Mouse (Mus musculus): Measurements from ENCODE around the gene Rnh1. TPM values are rescaled to one million over a fixed set of nuclear protein-coding genes. Genes with fewer than 3 reads are reported as not detected.

Gene Rnh1
- polyA plus RNA-seq, 1 experiment: 48.5 TPM

GRCm38 (mm10) chr7:141121051-141121531, 51.6 kb downstream of the Rnh1 start:
- Histone ChIP-seq H3K9me3 (replicated peaks; ENCODE audit: control insufficient read depth, insufficient read depth, low read length, poor library complexity, severe bottlenecking) (no peaks in the 10 kb centered on the region), H3K27ac (ENCODE audit: insufficient read depth, low read length) (peak overlapping the region; percentile 29), H3K9ac (ENCODE audit: low read depth, poor library complexity, severe bottlenecking) (no peak overlapping the region), H3K27me3 (ENCODE audit: control insufficient read depth, insufficient read depth, low read length, poor library complexity, severe bottlenecking) (no peaks in the 10 kb centered on the region), H3K36me3 (ENCODE audit: control insufficient read depth, insufficient read depth, low read length, poor library complexity, severe bottlenecking) (no peaks in the 10 kb centered on the region), H3K4me1 (ENCODE audit: control insufficient read depth, insufficient read depth, low read length) (no peaks in the 10 kb centered on the region), H3K4me3 (ENCODE audit: low read depth, low read length) (no peak overlapping the region)
- peak; percentile 52 for TF ChIP-seq CTCF (IDR thresholded peaks at IDR 0.05; ENCODE audit: low read depth, low read length)
- TF ChIP-seq EP300 (IDR thresholded peaks at IDR 0.05; ENCODE audit: insufficient read depth, low read depth, low read length): no peak
- TF ChIP-seq POLR2A (IDR thresholded peaks at IDR 0.05; ENCODE audit: insufficient read depth, low read length): no peak

- Histone ChIP-seq H3K27me3 (ENCODE audit: control insufficient read depth, insufficient read depth, low read length, poor library complexity, severe bottlenecking) (no peaks in the 10 kb centered on the region), H3K4me1 (ENCODE audit: control insufficient read depth, insufficient read depth, low read length) (no peaks in the 10 kb centered on the region), H3K36me3 (ENCODE audit: control insufficient read depth, insufficient read depth, low read length, poor library complexity, severe bottlenecking) (no peaks in the 10 kb centered on the region), H3K27ac (ENCODE audit: insufficient read depth, low read length) (peak overlapping the region; percentile 29; the same call in 1 of the 2 replicates), H3K9me3 (replicated peaks; ENCODE audit: control insufficient read depth, insufficient read depth, low read length, poor library complexity, severe bottlenecking) (no peaks in the 10 kb centered on the region), H3K9ac (ENCODE audit: low read depth, poor library complexity, severe bottlenecking) (no peak overlapping the region), H3K4me3 (ENCODE audit: low read depth, low read length) (no peak overlapping the region)
- TF ChIP-seq EP300 (IDR thresholded peaks at IDR 0.05; ENCODE audit: insufficient read depth, low read depth, low read length) (no peak), POLR2A (IDR thresholded peaks at IDR 0.05; ENCODE audit: insufficient read depth, low read length) (no peak), CTCF (IDR thresholded peaks at IDR 0.05; ENCODE audit: low read depth, low read length) (no peak)
Observed at GRCm38 (mm10) chr7:141120605-141121004, 52.1 kb downstream of the Rnh1 start.

- no peak overlapping the region for H3K27ac ChIP-seq (ENCODE audit: insufficient read depth, low read length)
Observed at GRCm38 (mm10) chr7:141119487-141119886, 53.2 kb downstream of the Rnh1 start.

GRCm38 (mm10) chr7:141117636-141118035, 55.0 kb downstream of the Rnh1 start, which contains the start of gene Ano9:
Gene Ano9, minus strand, starts transcription at chr7:141117806.
- H3K9ac ChIP-seq (ENCODE audit: low read depth, poor library complexity, severe bottlenecking): peak within 1 kb of the TSS; percentile 19
- no peak within 1 kb of the TSS for H3K27ac ChIP-seq (ENCODE audit: insufficient read depth, low read length)
- H3K4me3 ChIP-seq (ENCODE audit: low read depth, low read length): peak within 1 kb of the TSS; percentile 70
- TF ChIP-seq POLR2A (IDR thresholded peaks at IDR 0.05; ENCODE audit: insufficient read depth, low read length) (no peak), EP300 (IDR thresholded peaks at IDR 0.05; ENCODE audit: insufficient read depth, low read depth, low read length) (no peak), CTCF (IDR thresholded peaks at IDR 0.05; ENCODE audit: low read depth, low read length) (no peak)
- no peaks in the 10 kb centered on the region for H3K9me3 ChIP-seq (replicated peaks; ENCODE audit: control insufficient read depth, insufficient read depth, low read length, poor library complexity, severe bottlenecking)
- no peaks in the 10 kb centered on the region for H3K27me3 ChIP-seq (ENCODE audit: control insufficient read depth, insufficient read depth, low read length, poor library complexity, severe bottlenecking)
- no peaks in the 10 kb centered on the region for H3K4me1 ChIP-seq (ENCODE audit: control insufficient read depth, insufficient read depth, low read length)
- H3K36me3 ChIP-seq (ENCODE audit: control insufficient read depth, insufficient read depth, low read length, poor library complexity, severe bottlenecking): no peaks in the 10 kb centered on the region

More at GRCm38 (mm10) chr7:141119487-141119886, 53.2 kb downstream of the Rnh1 start:
- TF ChIP-seq EP300 (IDR thresholded peaks at IDR 0.05; ENCODE audit: insufficient read depth, low read depth, low read length): no peak
- TF ChIP-seq POLR2A (IDR thresholded peaks at IDR 0.05; ENCODE audit: insufficient read depth, low read length): no peak
- TF ChIP-seq CTCF (IDR thresholded peaks at IDR 0.05; ENCODE audit: low read depth, low read length): no peak
- no peaks in the 10 kb centered on the region for H3K4me1 ChIP-seq (ENCODE audit: control insufficient read depth, insufficient read depth, low read length)
- H3K9ac ChIP-seq (ENCODE audit: low read depth, poor library complexity, severe bottlenecking): no peak overlapping the region
- no peaks in the 10 kb centered on the region for H3K36me3 ChIP-seq (ENCODE audit: control insufficient read depth, insufficient read depth, low read length, poor library complexity, severe bottlenecking)
- no peaks in the 10 kb centered on the region for H3K9me3 ChIP-seq (replicated peaks; ENCODE audit: control insufficient read depth, insufficient read depth, low read length, poor library complexity, severe bottlenecking)
- H3K27me3 ChIP-seq (ENCODE audit: control insufficient read depth, insufficient read depth, low read length, poor library complexity, severe bottlenecking): no peaks in the 10 kb centered on the region
- no peak overlapping the region for H3K4me3 ChIP-seq (ENCODE audit: low read depth, low read length)

- TF ChIP-seq CTCF (IDR thresholded peaks at IDR 0.05; ENCODE audit: low read depth, low read length) (no peak), POLR2A (IDR thresholded peaks at IDR 0.05; ENCODE audit: insufficient read depth, low read length) (no peak), EP300 (IDR thresholded peaks at IDR 0.05; ENCODE audit: insufficient read depth, low read depth, low read length) (no peak)
- H3K4me1 ChIP-seq (ENCODE audit: control insufficient read depth, insufficient read depth, low read length): no peaks in the 10 kb centered on the region
- H3K27ac ChIP-seq (ENCODE audit: insufficient read depth, low read length): no peak overlapping the region
- H3K4me3 ChIP-seq (ENCODE audit: low read depth, low read length): no peak overlapping the region
- H3K9me3 ChIP-seq (replicated peaks; ENCODE audit: control insufficient read depth, insufficient read depth, low read length, poor library complexity, severe bottlenecking): no peaks in the 10 kb centered on the region
- no peaks in the 10 kb centered on the region for H3K27me3 ChIP-seq (ENCODE audit: control insufficient read depth, insufficient read depth, low read length, poor library complexity, severe bottlenecking)
- H3K36me3 ChIP-seq (ENCODE audit: control insufficient read depth, insufficient read depth, low read length, poor library complexity, severe bottlenecking): no peaks in the 10 kb centered on the region
- H3K9ac ChIP-seq (ENCODE audit: low read depth, poor library complexity, severe bottlenecking): no peak overlapping the region
Observed at GRCm38 (mm10) chr7:141115874-141116273, 56.8 kb downstream of the Rnh1 start.

Other genes starting within 250 kb of the Rnh1 start
- gene Pgghg, start 231.5 kb downstream of the Rnh1 start, polyA plus RNA-seq (2011; ENCODE audit: insufficient read depth, insufficient read length, low read depth, missing spikeins): 9.4 and 9.7 TPM in 2 replicates
- 1.8 and 3.9 TPM in 2 replicates for gene Ifitm5, start 222.6 kb downstream of the Rnh1 start, polyA plus RNA-seq (2011; ENCODE audit: insufficient read depth, insufficient read length, low read depth, missing spikeins)
- gene Gm45717, start 216.9 kb downstream of the Rnh1 start, polyA plus RNA-seq (2011; ENCODE audit: insufficient read depth, insufficient read length, low read depth, missing spikeins): 3.1 TPM in 1 of 2 replicates, not detected in the other
- gene Ifitm2, start 216.9 kb downstream of the Rnh1 start, polyA plus RNA-seq (2011; ENCODE audit: insufficient read depth, insufficient read length, low read depth, missing spikeins): 720 and 786 TPM in 2 replicates
- gene Ifitm1, start 205.6 kb downstream of the Rnh1 start, polyA plus RNA-seq (2011; ENCODE audit: insufficient read depth, insufficient read length, low read depth, missing spikeins): 501 and 504 TPM in 2 replicates
- gene Ifitm3, start 162.1 kb downstream of the Rnh1 start, polyA plus RNA-seq (2011; ENCODE audit: insufficient read depth, insufficient read length, low read depth, missing spikeins): 410 and 433 TPM in 2 replicates
- gene Ifitm6, start 154.9 kb downstream of the Rnh1 start, polyA plus RNA-seq (2011; ENCODE audit: insufficient read depth, insufficient read length, low read depth, missing spikeins): not detected in 2 replicates
- gene Gm17387, start 143.7 kb downstream of the Rnh1 start, polyA plus RNA-seq (2011; ENCODE audit: insufficient read depth, insufficient read length, low read depth, missing spikeins): not detected in 2 replicates
- gene B4galnt4, start 111.8 kb downstream of the Rnh1 start, polyA plus RNA-seq (2011; ENCODE audit: insufficient read depth, insufficient read length, low read depth, missing spikeins): 18.3 and 22.2 TPM in 2 replicates
- 19.6 and 22.0 TPM in 2 replicates for gene Pkp3, start 94.6 kb downstream of the Rnh1 start, polyA plus RNA-seq (2011; ENCODE audit: insufficient read depth, insufficient read length, low read depth, missing spikeins)
- 15.4 and 23.2 TPM in 2 replicates for gene Sigirr, start 72.3 kb downstream of the Rnh1 start, polyA plus RNA-seq (2011; ENCODE audit: insufficient read depth, insufficient read length, low read depth, missing spikeins)
- gene Ano9, start 55.1 kb downstream of the Rnh1 start, polyA plus RNA-seq (2011; ENCODE audit: insufficient read depth, insufficient read length, low read depth, missing spikeins): 19.1 and 22.1 TPM in 2 replicates
- 42.5 and 55.3 TPM in 2 replicates for gene Ptdss2, start 50.5 kb downstream of the Rnh1 start, polyA plus RNA-seq (2011; ENCODE audit: insufficient read depth, insufficient read length, low read depth, missing spikeins)
- gene Hras, start 21.1 kb upstream of the Rnh1 start, polyA plus RNA-seq (2011; ENCODE audit: insufficient read depth, insufficient read length, low read depth, missing spikeins): 50.5 and 51.8 TPM in 2 replicates
- gene Lrrc56, start 21.3 kb upstream of the Rnh1 start, polyA plus RNA-seq (2011; ENCODE audit: insufficient read depth, insufficient read length, low read depth, missing spikeins): 3.3 and 3.4 TPM in 2 replicates
- gene Lmntd2, start 41.2 kb upstream of the Rnh1 start, polyA plus RNA-seq (2011; ENCODE audit: insufficient read depth, insufficient read length, low read depth, missing spikeins): 5.9 and 6.6 TPM in 2 replicates
- gene Rassf7, start 43.0 kb upstream of the Rnh1 start, polyA plus RNA-seq (2011; ENCODE audit: insufficient read depth, insufficient read length, low read depth, missing spikeins): 29.6 and 36.3 TPM in 2 replicates
- 99.5 and 99.9 TPM in 2 replicates for gene Phrf1, start 55.9 kb upstream of the Rnh1 start, polyA plus RNA-seq (2011; ENCODE audit: insufficient read depth, insufficient read length, low read depth, missing spikeins)
- 0.57 TPM in 1 of 2 replicates, not detected in the other for gene Irf7, start 93.6 kb upstream of the Rnh1 start, polyA plus RNA-seq (2011; ENCODE audit: insufficient read depth, insufficient read length, low read depth, missing spikeins)
- gene Cdhr5, start 103.9 kb upstream of the Rnh1 start, polyA plus RNA-seq (2011; ENCODE audit: insufficient read depth, insufficient read length, low read depth, missing spikeins): not detected in 2 replicates
- gene Sct, start 106.3 kb upstream of the Rnh1 start, polyA plus RNA-seq (2011; ENCODE audit: insufficient read depth, insufficient read length, low read depth, missing spikeins): 7.4 and 8.5 TPM in 2 replicates
- gene Drd4, start 119.1 kb upstream of the Rnh1 start, polyA plus RNA-seq (2011; ENCODE audit: insufficient read depth, insufficient read length, low read depth, missing spikeins): 0.21 and 0.65 TPM in 2 replicates
- 79.2 and 79.4 TPM in 2 replicates for gene Deaf1, start 154.8 kb upstream of the Rnh1 start, polyA plus RNA-seq (2011; ENCODE audit: insufficient read depth, insufficient read length, low read depth, missing spikeins)
- gene Tmem80, start 154.9 kb upstream of the Rnh1 start, polyA plus RNA-seq (2011; ENCODE audit: insufficient read depth, insufficient read length, low read depth, missing spikeins): 7.0 and 8.2 TPM in 2 replicates
- 39.8 and 46.0 TPM in 2 replicates for gene Eps8l2, start 166.0 kb upstream of the Rnh1 start, polyA plus RNA-seq (2011; ENCODE audit: insufficient read depth, insufficient read length, low read depth, missing spikeins)
- 210 and 226 TPM in 2 replicates for gene Taldo1, start 219.3 kb upstream of the Rnh1 start, polyA plus RNA-seq (2011; ENCODE audit: insufficient read depth, insufficient read length, low read depth, missing spikeins)
- gene Gatd1, start 241.3 kb upstream of the Rnh1 start, polyA plus RNA-seq (2011; ENCODE audit: insufficient read depth, insufficient read length, low read depth, missing spikeins): 36.7 and 45.4 TPM in 2 replicates